Mouse (Mus musculus) midbrain, embryonic 14.5 days (tissue): ENCODE measurements around the gene Tmem117. TPM values are rescaled to one million over a fixed set of nuclear protein-coding genes. Genes with fewer than 3 reads are reported as not detected.

Source experiments
- ATAC-seq: fragments of 200-750 bp; cut with Nextera tagmentation; 2 replicates; pipeline ENCODE4 v1.8.0; 2017; ENCODE audit warnings: moderate number of reproducible peaks, moderate library complexity; ENCODE audit not compliant: low FRiP score, low TSS enrichment
- DNase-seq: peaks from one replicate; pipeline ENCODE4 v3.0.0-alpha.2; 2015
- H3K27ac ChIP-seq: fragments of 300-500 bp; sonication (generic); replicated peaks from 2 replicates; pipeline ENCODE4 v1.5.1; 2014; ENCODE audit warnings: mild to moderate bottlenecking, low read depth, low read length, moderate library complexity
- H3K27me3 ChIP-seq: fragments of 300-500 bp; sonication (generic); 2 replicates; pipeline ENCODE4 v1.6.1; 2014; ENCODE audit warnings: low read length, control low read depth, mixed read lengths; ENCODE audit not compliant: control insufficient read depth, insufficient read depth
- H3K36me3 ChIP-seq: fragments of 300-500 bp; sonication (generic); 2 replicates; pipeline ENCODE4 v1.6.1; 2014; ENCODE audit warnings: low read length, control low read depth; ENCODE audit not compliant: control insufficient read depth, insufficient read depth
- H3K4me1 ChIP-seq: fragments of 300-500 bp; sonication (generic); 2 replicates; pipeline ENCODE4 v1.6.1; 2014; ENCODE audit warnings: mild to moderate bottlenecking, antibody characterized with exemption, low read length, control low read depth; ENCODE audit not compliant: control insufficient read depth, insufficient read depth
- H3K4me2 ChIP-seq: fragments of 300-500 bp; sonication (generic); 2 replicates; pipeline ENCODE4 v1.6.1; 2014; ENCODE audit warnings: mild to moderate bottlenecking, low read length, moderate library complexity
- H3K4me3 ChIP-seq: fragments of 300-500 bp; sonication (generic); replicated peaks from 2 replicates; pipeline ENCODE4 v1.5.1; 2014; ENCODE audit warnings: low read depth, low read length
- H3K9ac ChIP-seq: fragments of 300-500 bp; sonication (generic); replicated peaks from 2 replicates; pipeline ENCODE4 v1.6.1; 2014; ENCODE audit warnings: mild to moderate bottlenecking, low read length, moderate library complexity
- H3K9me3 ChIP-seq: fragments of 300-500 bp; sonication (generic); 2 replicates; pipeline ENCODE4 v1.6.1; 2016; ENCODE audit warnings: low read length, control low read depth, mixed read lengths; ENCODE audit not compliant: control insufficient read depth
- WGBS: fragments of 180-500 bp; shearing (Covaris S2); extraction: QIAGEN DNeasy Blood & Tissue Kit; methylation state at CpG from one replicate; pipeline ENCODE4 v1.1.7; 2014; 5-methylcytosine and 5-hydroxymethylcytosine counted together
- polyA plus RNA-seq: library from polyadenylated mRNA; unstranded; fragments of >200 nt; fragmentation: Nextera tagmentation; extraction: Ambion mirVana; gene quantifications from 2 replicates; pipeline ENCODE4 v1.2.1, GENCODE M21; 2014

Tmem117 gene
- polyA plus RNA-seq, 1 experiment from 2014 or later, result 10.5 TPM

- no peak overlapping the region for H3K4me3 ChIP-seq
- H3K9ac ChIP-seq, result no peak overlapping the region
- H3K4me1 ChIP-seq, result no peaks in the 10 kb centered on the region
- H3K27ac ChIP-seq, result no peak overlapping the region
- ATAC-seq (no peak), DNase-seq (peak; percentile 52)
- no peak overlapping the region for H3K4me2 ChIP-seq
- H3K27me3 ChIP-seq, result no peaks in the 10 kb centered on the region
- H3K9me3 ChIP-seq, result no peaks in the 10 kb centered on the region
- H3K36me3 ChIP-seq, result no peaks in the 10 kb centered on the region
- WGBS, result 81% methylated on average over 2 of the region's 2 CpGs
Measured at GRCm38 (mm10) chr15:94847501-94847900, 218.5 kb downstream of the Tmem117 start.

DNA sequence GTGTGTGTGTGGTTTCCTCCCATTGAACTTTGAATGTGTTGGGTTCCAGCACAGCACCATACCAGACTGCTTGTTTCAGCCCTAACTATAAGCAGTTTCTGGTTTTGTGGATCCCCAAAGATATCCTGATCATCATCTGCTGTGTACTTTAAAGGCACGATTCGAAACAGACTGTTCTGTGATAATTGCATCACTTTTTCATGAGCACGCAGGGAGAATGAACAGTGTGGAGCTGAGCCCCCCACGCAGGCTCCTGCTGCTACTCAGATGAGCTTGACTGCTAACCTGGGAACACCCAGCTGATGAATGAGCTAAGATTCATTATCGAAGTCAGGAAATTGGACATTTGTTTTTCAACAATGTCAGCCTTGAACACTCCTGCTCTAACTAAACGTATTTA lies 230.6 kb downstream of the Tmem117 start:
- Histone ChIP-seq H3K4me2 (no peak overlapping the region), H3K4me3 (no peak overlapping the region), H3K27ac (no peak overlapping the region), H3K36me3 (no peaks in the 10 kb centered on the region), H3K4me1 (peaks cover 6% of the 10 kb centered on the region; the same call in 1 of the 2 replicates), H3K27me3 (peaks cover 4% of the 10 kb centered on the region; the same call in 1 of the 2 replicates), H3K9me3 (no peaks in the 10 kb centered on the region), H3K9ac (no peak overlapping the region)
- DNase-seq (no peak), ATAC-seq (no peak)
- 86% methylated on average over 6 of the region's 6 CpGs for WGBS

GRCm38 (mm10) chr15:94861173-94861572 lies 232.1 kb downstream of the Tmem117 start:
- 95% methylated on average over 2 of the region's 2 CpGs for WGBS
- H3K27ac ChIP-seq, result no peak overlapping the region
- no peak overlapping the region for H3K4me3 ChIP-seq
- no peaks in the 10 kb centered on the region for H3K9me3 ChIP-seq
- peaks cover 8% of the 10 kb centered on the region for H3K4me1 ChIP-seq
- H3K27me3 ChIP-seq, result no peaks in the 10 kb centered on the region
- no peaks in the 10 kb centered on the region for H3K36me3 ChIP-seq
- ATAC-seq (no peak), DNase-seq (no peak)
- no peak overlapping the region for H3K9ac ChIP-seq
- no peak overlapping the region for H3K4me2 ChIP-seq

DNA sequence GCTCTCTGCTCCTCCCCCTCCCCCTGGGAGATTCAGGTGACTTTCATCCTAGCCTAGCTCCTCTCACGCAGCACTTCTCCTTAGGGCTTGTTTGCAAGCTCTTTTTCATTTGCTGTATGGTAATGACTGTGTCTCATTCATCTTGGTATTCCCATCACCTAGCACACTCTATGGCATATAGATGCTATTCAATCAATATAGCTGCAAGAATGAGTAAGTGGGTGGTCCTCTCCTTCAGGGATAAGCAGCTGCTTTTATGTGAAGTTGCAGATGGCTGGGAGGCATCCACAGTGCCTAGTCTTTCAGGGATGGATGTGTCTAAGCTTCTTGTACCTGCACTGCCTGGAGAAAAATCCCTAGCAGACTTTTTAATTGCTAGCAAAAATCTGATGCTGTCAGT lies 235.1 kb downstream of the Tmem117 start:
- 13% methylated on average over 1 of the region's 1 CpGs for WGBS
- no peak overlapping the region for H3K4me3 ChIP-seq
- peak overlapping the region; percentile 33; the same call in 1 of the 2 replicates for H3K27ac ChIP-seq
- H3K9me3 ChIP-seq, result no peaks in the 10 kb centered on the region
- H3K4me1 ChIP-seq, result peaks cover 8% of the 10 kb centered on the region
- H3K4me2 ChIP-seq, result no peak overlapping the region
- no peak; the same call in 1 of the 2 replicates for ATAC-seq
- no peaks in the 10 kb centered on the region for H3K36me3 ChIP-seq
- peak; percentile 56 for DNase-seq
- H3K27me3 ChIP-seq, result no peaks in the 10 kb centered on the region
- no peak overlapping the region for H3K9ac ChIP-seq

DNA sequence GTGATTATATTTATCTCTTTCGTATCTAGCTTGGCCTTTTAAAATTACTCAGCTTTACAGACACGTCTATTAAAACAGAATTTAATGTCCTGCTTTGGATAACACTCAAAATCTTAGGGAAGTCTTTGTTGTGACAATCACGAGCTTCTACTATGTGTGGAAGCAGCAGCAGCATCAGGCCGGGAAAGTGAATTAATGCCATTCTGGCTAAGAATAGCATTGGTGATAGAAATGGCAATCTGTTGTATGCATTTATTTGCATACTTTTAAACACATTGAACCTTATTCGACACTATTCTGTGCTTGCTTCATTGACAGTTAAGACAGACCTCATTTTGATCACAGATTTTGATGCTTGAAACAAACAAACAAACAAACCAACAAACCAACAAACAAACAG lies 239.3 kb downstream of the Tmem117 start:
- Histone ChIP-seq H3K27ac (no peak overlapping the region), H3K36me3 (no peaks in the 10 kb centered on the region)
- no peak for DNase-seq

GRCm38 (mm10) chr15:94885026-94885425 lies 256.0 kb downstream of the Tmem117 start:
- H3K9ac ChIP-seq, result no peak overlapping the region
- H3K27ac ChIP-seq, result no peak overlapping the region
- H3K4me1 ChIP-seq, result no peaks in the 10 kb centered on the region
- WGBS, result 73% methylated on average over 4 of the region's 4 CpGs
- H3K4me2 ChIP-seq, result no peak overlapping the region
- H3K4me3 ChIP-seq, result no peak overlapping the region
- H3K9me3 ChIP-seq, result no peaks in the 10 kb centered on the region
- ATAC-seq, result no peak
- no peak for DNase-seq
- no peaks in the 10 kb centered on the region for H3K36me3 ChIP-seq
- H3K27me3 ChIP-seq, result no peaks in the 10 kb centered on the region

More for the DNA sequence above, 239.3 kb downstream of the Tmem117 start:
- H3K27me3 ChIP-seq, result no peaks in the 10 kb centered on the region
- ATAC-seq, result no peak
- no peak overlapping the region for H3K4me2 ChIP-seq
- no peak overlapping the region for H3K4me3 ChIP-seq
- H3K9ac ChIP-seq, result no peak overlapping the region
- H3K4me1 ChIP-seq, result peaks cover 8% of the 10 kb centered on the region
- WGBS, result 59% methylated on average over 5 of the region's 5 CpGs
- H3K9me3 ChIP-seq, result no peaks in the 10 kb centered on the region

DNA sequence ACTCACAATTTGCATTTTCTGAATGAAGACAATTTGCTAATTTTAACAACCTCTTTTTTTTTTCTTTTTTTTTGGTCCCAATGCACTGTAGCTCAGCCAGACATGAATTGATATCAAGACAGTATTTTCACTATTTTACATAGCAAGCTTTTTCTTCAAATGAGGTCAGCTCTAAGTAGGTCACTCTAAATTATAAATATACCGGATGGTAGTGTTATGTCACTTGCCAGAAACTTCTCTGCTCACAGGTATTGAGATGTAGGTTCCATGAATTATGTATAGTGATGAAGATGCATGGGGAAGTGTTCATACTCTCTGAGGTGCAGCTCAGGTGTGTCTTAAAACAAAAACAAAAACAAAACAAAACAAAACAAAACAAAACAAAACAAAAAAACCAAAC lies 264.2 kb downstream of the Tmem117 start:
- Histone ChIP-seq H3K4me2 (no peak overlapping the region), H3K27ac (no peak overlapping the region), H3K27me3 (no peaks in the 10 kb centered on the region), H3K36me3 (no peaks in the 10 kb centered on the region), H3K4me1 (peaks cover 15% of the 10 kb centered on the region), H3K9ac (no peak overlapping the region), H3K4me3 (no peak overlapping the region), H3K9me3 (no peaks in the 10 kb centered on the region)
- WGBS, result 80% methylated on average over 1 of the region's 1 CpGs
- DNase-seq, result no peak
- ATAC-seq, result no peak

DNA sequence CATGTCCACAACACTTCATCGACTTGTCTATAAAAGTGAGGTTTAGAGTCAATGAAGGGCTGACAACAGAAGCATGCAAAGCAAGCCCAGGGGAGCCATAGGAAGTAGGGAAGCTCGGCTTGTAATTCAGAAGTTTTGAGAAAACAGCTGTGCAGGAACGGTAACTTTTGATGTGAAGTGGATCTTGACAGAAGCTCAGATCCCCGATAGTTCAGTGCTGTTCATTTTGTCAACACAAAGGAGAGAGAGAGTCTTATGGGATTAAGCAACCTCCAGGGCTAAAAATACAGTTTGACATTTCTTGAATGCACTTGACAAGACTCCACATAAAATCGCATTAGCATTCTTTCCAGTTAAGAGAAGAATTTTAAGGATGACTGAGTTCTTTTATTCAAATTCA lies 265.1 kb downstream of the Tmem117 start:
- Histone ChIP-seq H3K9ac (no peak overlapping the region), H3K4me1 (peaks cover 15% of the 10 kb centered on the region), H3K36me3 (no peaks in the 10 kb centered on the region), H3K27me3 (no peaks in the 10 kb centered on the region), H3K9me3 (no peaks in the 10 kb centered on the region), H3K4me2 (no peak overlapping the region), H3K4me3 (no peak overlapping the region), H3K27ac (no peak overlapping the region)
- WGBS, result 9% methylated on average over 5 of the region's 5 CpGs
- ATAC-seq, result no peak; the same call in 1 of the 2 replicates
- DNase-seq, result peak; percentile 59

- H3K4me3 ChIP-seq, result no peak overlapping the region
- H3K36me3 ChIP-seq, result no peaks in the 10 kb centered on the region
- no peak overlapping the region for H3K9ac ChIP-seq
- peaks cover 15% of the 10 kb centered on the region for H3K4me1 ChIP-seq
- WGBS, result 90% methylated on average over 11 of the region's 11 CpGs
- DNase-seq (no peak), ATAC-seq (no peak)
- H3K4me2 ChIP-seq, result no peak overlapping the region
- no peaks in the 10 kb centered on the region for H3K9me3 ChIP-seq
- H3K27me3 ChIP-seq, result no peaks in the 10 kb centered on the region
- H3K27ac ChIP-seq, result no peak overlapping the region
Measured at GRCm38 (mm10) chr15:94895681-94896080, 266.6 kb downstream of the Tmem117 start.
